Mouse (Mus musculus): Measurements from ENCODE around the gene Gm17359. TPM values are rescaled to one million over a fixed set of nuclear protein-coding genes. Genes with fewer than 3 reads are reported as not detected.

Gm17359 gene
- polyA plus RNA-seq, 2 experiments, result not detected

- 55% methylated on average over 6 of the region's 6 CpGs for WGBS (ENCODE audit: insufficient replicate concordance)
- Histone ChIP-seq H3K36me3 (replicated peaks; ENCODE audit: control insufficient read depth, insufficient read depth, low read depth) (no peaks in the 10 kb centered on the region), H3K4me3 (ENCODE audit: insufficient read depth in 1 of 2, low read depth in 2 of 2, low read length in 2 of 2) (no peak overlapping the region), H3K9ac (replicated peaks) (no peak overlapping the region), H3K27ac (no peak overlapping the region), H3K4me2 (ENCODE audit: low read depth) (no peak overlapping the region), H3K27me3 (ENCODE audit: control insufficient read depth, insufficient read depth, low read length) (no peaks in the 10 kb centered on the region), H3K9me3 (ENCODE audit: control insufficient read depth, low read length) (no peaks in the 10 kb centered on the region), H3K4me1 (replicated peaks; ENCODE audit: control insufficient read depth in 2 of 2, insufficient read depth in 2 of 2, low read length in 1 of 2) (no peaks in the 10 kb centered on the region)
- no peak for TF ChIP-seq EP300 (IDR thresholded peaks at IDR 0.05; ENCODE audit: low read depth)
- DNase-seq (ENCODE audit: low read depth in 3 of 3, low spot score in 3 of 3), result no peak
- ATAC-seq (ENCODE audit: insufficient read depth), result no peak
Observed at GRCm38 (mm10) chr3:79368306-79368705, 31.8 kb downstream of the Gm17359 start.

- H3K27me3 ChIP-seq (ENCODE audit: control insufficient read depth, insufficient read depth, low read length), result no peaks in the 10 kb centered on the region
- no peak overlapping the region for H3K9ac ChIP-seq (replicated peaks)
- H3K4me3 ChIP-seq (ENCODE audit: insufficient read depth in 1 of 2, low read depth in 2 of 2, low read length in 2 of 2), result no peak overlapping the region
- H3K4me1 ChIP-seq (replicated peaks; ENCODE audit: control insufficient read depth in 2 of 2, insufficient read depth in 2 of 2, low read length in 1 of 2), result no peaks in the 10 kb centered on the region
- DNase-seq (ENCODE audit: low read depth in 3 of 3, low spot score in 3 of 3) (no peak), ATAC-seq (ENCODE audit: insufficient read depth) (no peak)
- H3K9me3 ChIP-seq (ENCODE audit: control insufficient read depth, low read length), result no peaks in the 10 kb centered on the region
- H3K4me2 ChIP-seq (ENCODE audit: low read depth), result no peak overlapping the region
- 56% methylated on average over 4 of the region's 4 CpGs for WGBS (ENCODE audit: insufficient replicate concordance)
- H3K27ac ChIP-seq, result no peak overlapping the region
- TF ChIP-seq CTCF (IDR thresholded peaks at IDR 0.05; ENCODE audit: low read depth) (no peak), EP300 (IDR thresholded peaks at IDR 0.05; ENCODE audit: low read depth) (no peak)
- no peaks in the 10 kb centered on the region for H3K36me3 ChIP-seq (replicated peaks; ENCODE audit: control insufficient read depth, insufficient read depth, low read depth)
Observed at GRCm38 (mm10) chr3:79370385-79370929, 34.0 kb downstream of the Gm17359 start.

GRCm38 (mm10) chr3:79371506-79372195, 35.2 kb downstream of the Gm17359 start:
- Histone ChIP-seq H3K27ac (no peak overlapping the region), H3K9ac (replicated peaks) (no peak overlapping the region), H3K4me1 (replicated peaks; ENCODE audit: control insufficient read depth in 2 of 2, insufficient read depth in 2 of 2, low read length in 1 of 2) (no peaks in the 10 kb centered on the region), H3K4me2 (ENCODE audit: low read depth) (no peak overlapping the region), H3K9me3 (ENCODE audit: control insufficient read depth, low read length) (no peaks in the 10 kb centered on the region), H3K36me3 (replicated peaks; ENCODE audit: control insufficient read depth, insufficient read depth, low read depth) (no peaks in the 10 kb centered on the region), H3K27me3 (ENCODE audit: control insufficient read depth, insufficient read depth, low read length) (no peaks in the 10 kb centered on the region), H3K4me3 (ENCODE audit: insufficient read depth in 1 of 2, low read depth in 2 of 2, low read length in 2 of 2) (no peak overlapping the region)
- 66% methylated on average over 7 of the region's 7 CpGs for WGBS (ENCODE audit: insufficient replicate concordance)
- TF ChIP-seq EP300 (IDR thresholded peaks at IDR 0.05; ENCODE audit: low read depth), result no peak
- no peak for TF ChIP-seq CTCF (IDR thresholded peaks at IDR 0.05; ENCODE audit: low read depth)
- DNase-seq (ENCODE audit: low read depth in 3 of 3, low spot score in 3 of 3) (no peak), ATAC-seq (ENCODE audit: insufficient read depth) (no peak)

- ATAC-seq (ENCODE audit: insufficient read depth) (no peak), DNase-seq (ENCODE audit: low read depth in 3 of 3, low spot score in 3 of 3) (no peak)
- Histone ChIP-seq H3K9ac (replicated peaks) (no peak overlapping the region), H3K27ac (no peak overlapping the region), H3K36me3 (replicated peaks; ENCODE audit: control insufficient read depth, insufficient read depth, low read depth) (no peaks in the 10 kb centered on the region), H3K27me3 (ENCODE audit: control insufficient read depth, insufficient read depth, low read length) (no peaks in the 10 kb centered on the region), H3K9me3 (ENCODE audit: control insufficient read depth, low read length) (no peaks in the 10 kb centered on the region), H3K4me2 (ENCODE audit: low read depth) (no peak overlapping the region), H3K4me1 (replicated peaks; ENCODE audit: control insufficient read depth in 2 of 2, insufficient read depth in 2 of 2, low read length in 1 of 2) (no peaks in the 10 kb centered on the region), H3K4me3 (ENCODE audit: insufficient read depth in 1 of 2, low read depth in 2 of 2, low read length in 2 of 2) (no peak overlapping the region)
- 51% methylated on average over 3 of the region's 3 CpGs for WGBS (ENCODE audit: insufficient replicate concordance)
- TF ChIP-seq CTCF (IDR thresholded peaks at IDR 0.05; ENCODE audit: low read depth) (no peak), EP300 (IDR thresholded peaks at IDR 0.05; ENCODE audit: low read depth) (no peak)
Observed at GRCm38 (mm10) chr3:79373930-79374329, 37.5 kb downstream of the Gm17359 start.

- no peaks in the 10 kb centered on the region for H3K36me3 ChIP-seq (replicated peaks; ENCODE audit: control insufficient read depth, insufficient read depth, low read depth)
- no peaks in the 10 kb centered on the region for H3K27me3 ChIP-seq (ENCODE audit: control insufficient read depth, insufficient read depth, low read length)
- no peak for ATAC-seq (ENCODE audit: insufficient read depth)
- TF ChIP-seq EP300 (IDR thresholded peaks at IDR 0.05; ENCODE audit: low read depth) (no peak), CTCF (IDR thresholded peaks at IDR 0.05; ENCODE audit: low read depth) (no peak)
- no peaks in the 10 kb centered on the region for H3K9me3 ChIP-seq (ENCODE audit: control insufficient read depth, low read length)
- H3K4me2 ChIP-seq (ENCODE audit: low read depth), result no peak overlapping the region
- H3K9ac ChIP-seq (replicated peaks), result no peak overlapping the region
- no peak for DNase-seq (ENCODE audit: low read depth in 3 of 3, low spot score in 3 of 3)
- peaks cover 0 to 5% of the 10 kb centered on the region in 2 experiments; a peak in 2 of 4 replicates for H3K4me1 ChIP-seq (replicated peaks; ENCODE audit: control insufficient read depth in 2 of 2, insufficient read depth in 2 of 2, low read length in 1 of 2)
- H3K4me3 ChIP-seq (ENCODE audit: insufficient read depth in 1 of 2, low read depth in 2 of 2, low read length in 2 of 2), result no peak overlapping the region
- H3K27ac ChIP-seq, result no peak overlapping the region
- WGBS (ENCODE audit: insufficient replicate concordance), result 43% methylated on average over 3 of the region's 3 CpGs
Observed at GRCm38 (mm10) chr3:79378086-79378485, 41.6 kb downstream of the Gm17359 start.

All from liver, embryonic 14.5 days (tissue).